Mouse (Mus musculus) intestine, postnatal 0 days (tissue): Measurements from ENCODE around the gene Hibadh. TPM values are rescaled to one million over a fixed set of nuclear protein-coding genes. Genes with fewer than 3 reads are reported as not detected.

ENCODE experiments used
- ATAC-seq: fragments of 200-750 bp; cut with Nextera tagmentation; 2 replicates; pipeline ENCODE4 v1.8.0; 2017; ENCODE audit warnings: mild to moderate bottlenecking, moderate TSS enrichment, moderate library complexity
- H3K27ac ChIP-seq: fragments of 300-500 bp; sonication (generic); 2 replicates; pipeline ENCODE4 v1.5.1; 2014; ENCODE audit warnings: mild to moderate bottlenecking, low read depth, low read length, moderate library complexity
- H3K27me3 ChIP-seq: fragments of 300-500 bp; sonication (generic); replicated peaks from 2 replicates; pipeline ENCODE4 v1.6.1; 2014; ENCODE audit warnings: low read length, mixed read lengths; ENCODE audit not compliant: control insufficient read depth, insufficient read depth
- H3K36me3 ChIP-seq: fragments of 300-500 bp; sonication (generic); 2 replicates; pipeline ENCODE4 v1.6.1; 2014; ENCODE audit warnings: mild to moderate bottlenecking, moderate library complexity; ENCODE audit not compliant: control insufficient read depth, insufficient read depth
- H3K4me1 ChIP-seq: fragments of 300-500 bp; sonication (generic); replicated peaks from 2 replicates; pipeline ENCODE4 v1.6.1; 2014; ENCODE audit warnings: antibody characterized with exemption, low read length, mixed read lengths; ENCODE audit not compliant: control insufficient read depth, insufficient read depth
- H3K4me2 ChIP-seq: fragments of 300-500 bp; sonication (generic); replicated peaks from 2 replicates; pipeline ENCODE4 v1.6.1; 2014; ENCODE audit warnings: low read depth, mild to moderate bottlenecking, moderate library complexity
- H3K4me3 ChIP-seq: fragments of 300-500 bp; sonication (generic); 2 replicates; pipeline ENCODE4 v1.5.1; 2014; ENCODE audit warnings: low read depth, low read length
- H3K9ac ChIP-seq: fragments of 300-500 bp; sonication (generic); 2 replicates; pipeline ENCODE4 v1.6.1; 2014; ENCODE audit warnings: mild to moderate bottlenecking, low read depth, low read length
- H3K9me3 ChIP-seq: fragments of 300-500 bp; sonication (generic); 2 replicates; pipeline ENCODE4 v1.6.1; 2016; ENCODE audit warnings: mixed run types; ENCODE audit not compliant: control insufficient read depth
- CTCF ChIP-seq: sonication (generic); IDR thresholded peaks from 2 replicates; pipeline ENCODE4 v1.5.1; 2016; ENCODE audit warnings: low read depth, mild to moderate bottlenecking, control low read depth, antibody characterized with exemption, moderate library complexity
- WGBS: fragments of 180-500 bp; shearing (Covaris S2); extraction: QIAGEN DNeasy Blood & Tissue Kit; methylation state at CpG from one replicate; pipeline ENCODE4 v1.1.7; 2014; 5-methylcytosine and 5-hydroxymethylcytosine counted together
- polyA plus RNA-seq: library from polyadenylated mRNA; unstranded; fragments of >200 nt; fragmentation: Nextera tagmentation; extraction: Ambion mirVana; gene quantifications from 2 replicates; pipeline ENCODE4 v1.2.1, GENCODE M21; 2015

Hibadh gene
- polyA plus RNA-seq, 1 experiment from 2014 or later, result 55.5 TPM

DNA sequence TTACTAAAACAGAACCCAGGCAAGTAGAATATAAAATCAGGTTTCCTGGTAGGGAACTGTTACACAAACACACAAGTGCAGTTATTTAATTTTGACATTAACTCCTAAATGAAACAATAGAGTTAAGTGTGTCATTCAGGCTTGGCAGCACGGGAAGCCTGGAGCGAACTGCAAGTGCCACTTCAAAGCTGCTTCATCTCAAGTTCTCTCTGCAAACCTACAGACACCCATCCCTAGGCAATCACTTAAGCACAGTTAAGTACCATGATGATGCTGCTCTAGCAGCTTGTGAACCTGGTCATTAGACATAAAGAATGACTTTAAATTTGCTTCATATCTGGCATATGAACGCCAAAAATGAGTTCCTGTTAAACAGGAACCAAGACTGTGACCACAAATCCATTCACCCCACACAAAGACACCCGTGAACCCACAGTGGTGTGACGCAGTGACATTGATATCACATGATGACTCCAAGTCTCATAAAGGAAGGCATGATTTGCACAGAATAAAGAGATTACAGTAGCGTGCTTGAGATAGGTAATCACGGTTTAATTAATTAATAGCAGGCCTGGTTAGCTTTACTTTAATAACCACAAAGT lies 33.3 kb downstream of the Hibadh start:
- WGBS, result 75% methylated on average over 7 of the region's 7 CpGs
- TF ChIP-seq CTCF, result no peak
- H3K9ac ChIP-seq, result no peak overlapping the region
- no peaks in the 10 kb centered on the region for H3K9me3 ChIP-seq
- no peak for ATAC-seq
- no peak overlapping the region for H3K27ac ChIP-seq
- no peak overlapping the region for H3K4me2 ChIP-seq
- H3K27me3 ChIP-seq, result no peaks in the 10 kb centered on the region
- no peak overlapping the region for H3K4me3 ChIP-seq
- peaks cover 5% of the 10 kb centered on the region; the same call in 1 of the 2 replicates for H3K36me3 ChIP-seq
- H3K4me1 ChIP-seq, result no peaks in the 10 kb centered on the region

DNA sequence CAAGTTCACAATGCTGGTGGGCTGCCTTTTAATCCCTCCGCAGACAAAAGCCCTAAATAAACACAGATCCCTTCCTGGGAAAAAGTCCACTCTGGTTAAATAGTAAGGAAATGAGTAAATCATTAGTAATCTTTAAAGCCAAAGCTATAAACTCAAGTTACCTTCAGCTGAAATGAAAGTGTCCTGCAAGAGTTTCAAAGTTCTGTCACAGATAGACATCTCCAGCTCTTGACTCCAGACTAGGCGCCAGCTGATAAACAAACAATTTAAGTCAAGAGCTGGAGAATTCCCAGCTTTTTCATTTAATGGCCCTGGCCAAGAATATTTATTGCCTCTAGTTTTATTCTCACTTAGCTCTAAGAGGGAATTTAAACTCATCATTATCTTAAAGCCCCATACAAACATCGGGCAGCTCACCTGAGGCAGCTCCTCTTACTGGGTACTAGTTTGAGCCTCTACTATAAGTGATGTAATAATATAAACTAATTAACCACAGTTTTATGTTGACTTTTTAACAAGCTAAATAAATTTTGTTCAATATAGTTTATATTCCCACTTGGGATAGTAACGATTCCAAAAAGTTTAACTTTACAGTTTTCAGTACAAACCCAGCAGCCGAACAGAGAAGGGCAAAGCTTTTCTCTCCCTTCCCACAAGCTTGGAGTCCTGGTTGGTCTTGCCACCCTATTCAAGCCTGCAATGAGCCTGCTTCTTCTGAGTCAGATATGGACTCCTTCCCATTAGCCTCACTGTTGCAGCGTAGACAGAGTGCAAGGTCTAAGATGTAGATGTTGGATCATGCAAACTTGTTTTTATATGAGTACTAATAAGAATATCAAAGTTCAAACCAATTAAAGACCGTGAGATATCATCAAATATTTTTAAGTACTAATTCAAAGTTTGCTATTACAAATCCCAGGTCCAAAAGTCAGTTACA lies 38.2 kb downstream of the Hibadh start:
- peak; percentile 89 for ATAC-seq
- Histone ChIP-seq H3K27ac (peak overlapping the region; percentile 46; the same call in 1 of the 2 replicates), H3K4me3 (peak overlapping the region; percentile 18; the same call in 1 of the 2 replicates), H3K4me1 (no peaks in the 10 kb centered on the region), H3K27me3 (no peaks in the 10 kb centered on the region), H3K36me3 (no peaks in the 10 kb centered on the region), H3K4me2 (peak overlapping the region; percentile 54), H3K9ac (no peak overlapping the region), H3K9me3 (no peaks in the 10 kb centered on the region)
- WGBS, result 22% methylated on average over 7 of the region's 7 CpGs
- no peak for TF ChIP-seq CTCF

- Histone ChIP-seq H3K9me3 (no peaks in the 10 kb centered on the region), H3K9ac (no peak overlapping the region), H3K27ac (no peak overlapping the region), H3K4me3 (peak overlapping the region; percentile 18), H3K4me2 (peak overlapping the region; percentile 54), H3K4me1 (no peaks in the 10 kb centered on the region), H3K36me3 (no peaks in the 10 kb centered on the region), H3K27me3 (no peaks in the 10 kb centered on the region)
- no peak for ATAC-seq
- 13% methylated on average over 4 of the region's 4 CpGs for WGBS
- peak; percentile 82 for TF ChIP-seq CTCF
Observed at GRCm38 (mm10) chr6:52601117-52601516, 39.1 kb downstream of the Hibadh start.

- H3K9ac ChIP-seq, result no peak overlapping the region
- no peaks in the 10 kb centered on the region for H3K4me1 ChIP-seq
- H3K9me3 ChIP-seq, result no peaks in the 10 kb centered on the region
- WGBS, result 88% methylated on average over 1 of the region's 1 CpGs
- no peaks in the 10 kb centered on the region for H3K36me3 ChIP-seq
- H3K4me2 ChIP-seq, result no peak overlapping the region
- H3K4me3 ChIP-seq, result no peak overlapping the region
- no peak for TF ChIP-seq CTCF
- H3K27me3 ChIP-seq, result no peaks in the 10 kb centered on the region
- H3K27ac ChIP-seq, result no peak overlapping the region
- ATAC-seq, result no peak
Observed at GRCm38 (mm10) chr6:52594752-52595151, 45.4 kb downstream of the Hibadh start.

GRCm38 (mm10) chr6:52586564-52586963 lies 53.6 kb downstream of the Hibadh start:
- H3K36me3 ChIP-seq, result no peaks in the 10 kb centered on the region
- no peak overlapping the region for H3K4me2 ChIP-seq
- no peaks in the 10 kb centered on the region for H3K9me3 ChIP-seq
- H3K27ac ChIP-seq, result no peak overlapping the region
- H3K27me3 ChIP-seq, result no peaks in the 10 kb centered on the region
- ATAC-seq, result no peak
- no peaks in the 10 kb centered on the region for H3K4me1 ChIP-seq
- H3K4me3 ChIP-seq, result no peak overlapping the region
- no peak for TF ChIP-seq CTCF
- H3K9ac ChIP-seq, result no peak overlapping the region

DNA sequence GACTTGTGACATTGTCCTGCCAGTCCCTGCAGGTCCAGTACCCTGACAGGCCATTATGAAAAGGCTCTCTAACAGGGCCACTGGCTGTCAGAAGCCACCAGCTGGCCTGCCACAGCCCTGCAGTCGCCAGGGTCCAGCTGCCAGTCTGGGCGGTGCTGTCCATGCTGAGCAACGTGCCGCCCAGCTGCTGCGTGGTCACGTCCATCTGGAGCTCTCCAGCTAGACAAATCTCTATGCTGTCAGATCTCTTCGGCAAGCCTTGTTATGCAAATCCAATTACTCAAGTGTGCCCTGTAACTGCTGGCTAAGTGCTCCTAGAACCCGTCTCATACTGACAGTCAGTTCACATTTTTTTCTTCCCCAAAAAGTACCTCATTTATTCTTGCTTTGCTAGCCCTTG lies 55.8 kb downstream of the Hibadh start:
- Histone ChIP-seq H3K4me2 (no peak overlapping the region), H3K9ac (no peak overlapping the region), H3K4me3 (no peak overlapping the region), H3K9me3 (no peaks in the 10 kb centered on the region), H3K27me3 (no peaks in the 10 kb centered on the region), H3K27ac (no peak overlapping the region), H3K36me3 (no peaks in the 10 kb centered on the region), H3K4me1 (no peaks in the 10 kb centered on the region)
- WGBS, result 49% methylated on average over 8 of the region's 8 CpGs
- no peak for ATAC-seq
- no peak for TF ChIP-seq CTCF
